Mouse (Mus musculus): Measurements from ENCODE around the gene Scyl1.
A peak's percentile ranks its signal among the peaks of the same experiment; 100 is the strongest.

The Scyl1 gene

DNA sequence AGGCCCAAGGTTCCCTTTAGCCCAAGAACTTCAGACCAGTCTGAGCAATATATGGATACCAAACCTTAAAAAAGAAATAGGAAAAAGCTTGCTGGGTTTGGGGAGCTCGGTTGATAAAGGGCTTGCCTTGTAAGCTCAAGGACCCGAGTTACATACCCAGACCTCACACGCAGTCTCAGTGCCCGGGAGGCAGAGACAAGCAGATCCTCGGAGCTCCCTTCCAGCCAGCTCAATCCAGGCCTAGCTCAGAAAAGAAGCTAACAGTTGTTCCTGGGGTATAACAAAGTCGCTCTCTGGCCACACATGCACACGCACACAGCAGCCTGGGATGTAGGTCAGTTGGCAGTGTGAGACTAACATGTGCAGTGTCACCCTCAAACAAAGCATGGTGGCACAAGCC lies 16.7 kb upstream of the Scyl1 start:
- ATAC-seq (ENCODE audit: low TSS enrichment), result no peak

- ATAC-seq (ENCODE audit: low TSS enrichment), result peak; percentile 85
Observed at GRCm38 (mm10) chr19:5787128-5787635, 16.0 kb upstream of the Scyl1 start.

DNA sequence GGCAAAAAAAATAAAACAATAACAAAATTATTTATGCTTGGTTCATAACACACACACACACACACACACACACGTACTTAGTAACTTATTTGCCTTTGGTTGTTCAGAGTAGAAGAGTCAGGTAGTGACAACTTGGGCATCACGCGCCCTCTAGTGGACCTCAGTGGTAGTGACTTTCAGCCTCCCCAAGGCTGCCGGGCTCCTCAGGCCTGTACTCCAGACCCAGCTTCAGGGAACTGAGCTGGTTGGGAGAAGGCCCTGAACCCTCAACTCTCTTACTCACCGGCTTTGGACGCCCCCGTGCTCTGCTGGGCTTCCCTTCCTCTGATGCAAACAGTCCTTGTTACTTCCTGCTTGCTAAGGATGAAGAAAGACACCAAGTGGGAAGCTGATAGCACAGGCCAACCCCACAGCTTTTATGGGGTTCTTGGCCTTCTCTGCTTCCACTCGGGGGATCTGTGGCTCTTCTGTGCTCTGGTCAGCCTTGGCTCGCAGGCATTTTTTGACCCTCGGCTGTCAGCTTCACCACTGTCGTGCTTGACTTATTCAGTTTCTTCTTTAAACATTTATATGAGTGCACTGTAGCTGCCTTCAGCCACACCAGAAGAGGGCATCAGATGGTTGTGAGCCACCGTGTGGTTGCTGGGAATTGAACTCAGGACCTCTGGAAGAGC lies 15.4 kb upstream of the Scyl1 start:
- ATAC-seq (ENCODE audit: low TSS enrichment), result peak; percentile 88

DNA sequence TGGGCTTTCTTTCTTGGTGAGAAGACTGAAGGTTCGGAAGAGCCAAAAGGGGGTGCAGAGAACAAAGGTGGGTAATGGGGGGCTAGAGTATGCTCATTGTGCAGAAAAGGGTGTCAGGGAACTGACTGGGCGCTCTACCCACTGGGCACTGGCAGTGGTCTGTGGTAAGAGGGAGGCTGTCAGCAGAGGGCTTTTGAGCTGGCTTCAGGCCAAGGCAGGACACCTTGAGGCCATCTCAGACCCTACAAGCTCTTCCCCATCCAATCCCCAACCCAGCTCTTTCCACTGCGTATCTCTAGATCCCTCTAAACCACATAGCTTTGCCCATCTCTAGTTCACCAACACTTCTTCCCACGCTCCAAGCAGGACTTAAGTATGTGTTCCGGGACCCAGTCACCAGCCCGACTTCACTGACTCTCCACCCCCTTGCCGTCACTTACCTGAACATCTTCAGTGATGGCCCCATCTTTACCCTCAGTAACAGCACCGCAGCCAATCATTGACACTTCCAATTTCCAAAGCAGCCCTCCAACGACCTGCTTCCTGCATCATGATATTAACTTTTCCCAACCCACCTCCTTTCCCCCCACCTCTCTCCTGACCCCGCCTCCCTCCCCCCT lies 13.8 kb upstream of the Scyl1 start:
- no peak for ATAC-seq (ENCODE audit: low TSS enrichment)

GRCm38 (mm10) chr19:5782121-5782520 lies 10.9 kb upstream of the Scyl1 start:
- ATAC-seq (ENCODE audit: low TSS enrichment), result no peak

DNA sequence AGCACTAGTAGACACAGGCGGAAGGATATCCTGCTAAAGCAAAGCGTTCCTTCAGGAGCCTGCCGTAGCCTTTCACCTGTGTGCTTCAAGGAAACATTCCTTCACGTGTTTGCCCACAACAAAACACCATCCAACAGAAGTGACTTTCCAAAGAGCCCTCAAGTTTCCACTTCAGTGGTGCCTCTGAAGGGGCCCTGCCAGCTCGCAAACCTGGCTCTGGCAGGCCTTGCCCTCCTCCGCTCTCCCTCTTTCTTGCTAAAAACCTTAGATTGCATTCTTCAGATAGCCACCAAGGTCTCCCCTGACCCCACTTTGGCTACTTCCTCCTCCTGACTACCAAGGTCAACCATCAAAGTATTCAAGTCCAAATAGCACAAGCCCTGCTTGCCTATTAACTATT lies 10.3 kb upstream of the Scyl1 start:
- ATAC-seq (ENCODE audit: low TSS enrichment), result no peak

DNA sequence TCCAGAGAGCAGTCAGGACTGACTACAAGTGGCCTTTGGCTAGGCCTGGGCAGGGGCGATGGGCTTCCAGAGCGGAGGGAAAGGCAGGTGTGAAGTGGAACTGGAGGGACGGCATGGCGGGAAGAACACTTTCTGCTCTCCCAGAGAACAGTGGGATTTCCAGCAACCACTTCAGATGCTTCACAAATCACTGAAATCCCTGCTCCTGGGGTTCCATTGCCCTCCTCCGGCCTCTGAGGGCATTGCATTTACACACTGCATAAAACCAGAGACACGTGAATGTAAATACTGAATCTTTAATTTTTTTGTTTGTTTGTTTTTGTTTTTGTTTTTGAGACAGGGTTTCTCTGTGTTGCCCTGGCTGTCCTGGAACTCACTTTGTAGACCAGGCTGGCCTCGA lies 9.0 kb upstream of the Scyl1 start:
- no peak for ATAC-seq (ENCODE audit: low TSS enrichment)

- no peak for ATAC-seq (ENCODE audit: low TSS enrichment)
Observed at GRCm38 (mm10) chr19:5778312-5778711, 7.1 kb upstream of the Scyl1 start.

- no peak for ATAC-seq (ENCODE audit: low TSS enrichment)
Observed at GRCm38 (mm10) chr19:5777387-5778032, 6.3 kb upstream of the Scyl1 start.

DNA sequence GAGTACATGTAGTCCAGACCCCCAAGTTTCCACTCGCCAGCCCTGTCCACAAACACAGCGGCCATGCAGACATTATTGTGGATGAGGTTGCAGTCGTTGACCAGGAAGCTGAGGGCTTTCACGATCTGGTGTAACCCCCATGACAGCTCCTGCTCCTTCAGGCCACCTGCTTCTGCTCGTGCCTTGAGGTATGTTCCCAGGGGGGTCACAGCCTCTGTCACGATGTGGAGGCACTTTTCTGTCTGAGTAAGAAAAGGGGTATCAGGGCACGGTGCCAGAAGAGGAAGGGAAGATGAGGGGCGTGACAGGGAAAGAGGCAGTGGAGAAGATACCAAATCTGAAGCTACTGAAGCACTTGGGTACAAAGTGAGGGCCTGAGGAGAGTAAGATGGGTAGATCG lies 908 bp downstream of the Scyl1 start:
- ATAC-seq (ENCODE audit: low TSS enrichment), result peak; percentile 2; the same call in 1 of the 2 replicates

- no peak for ATAC-seq (ENCODE audit: low TSS enrichment)
Observed at GRCm38 (mm10) chr19:5767271-5767670, 3.9 kb downstream of the Scyl1 start.

DNA sequence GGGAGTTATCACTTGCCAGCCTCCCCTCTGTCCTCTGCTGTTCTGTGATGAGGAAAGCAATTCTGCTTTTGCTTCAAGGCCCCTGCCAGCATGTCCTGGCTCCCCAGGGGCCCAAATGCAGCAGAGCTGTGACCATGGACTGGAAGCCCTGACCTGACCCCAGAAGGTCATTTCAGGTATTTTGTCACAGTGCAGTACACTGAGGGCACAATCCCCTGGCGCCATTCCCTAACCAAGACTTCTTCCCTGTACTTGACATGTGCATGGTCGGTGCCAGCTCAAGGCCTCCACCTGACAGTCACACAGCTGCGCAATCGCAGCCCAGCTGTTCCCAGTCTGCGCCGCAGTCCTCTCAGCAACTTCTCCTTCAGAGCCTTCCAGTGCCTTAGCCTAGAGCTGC lies 8.1 kb downstream of the Scyl1 start:
- ATAC-seq (ENCODE audit: low TSS enrichment), result no peak

DNA sequence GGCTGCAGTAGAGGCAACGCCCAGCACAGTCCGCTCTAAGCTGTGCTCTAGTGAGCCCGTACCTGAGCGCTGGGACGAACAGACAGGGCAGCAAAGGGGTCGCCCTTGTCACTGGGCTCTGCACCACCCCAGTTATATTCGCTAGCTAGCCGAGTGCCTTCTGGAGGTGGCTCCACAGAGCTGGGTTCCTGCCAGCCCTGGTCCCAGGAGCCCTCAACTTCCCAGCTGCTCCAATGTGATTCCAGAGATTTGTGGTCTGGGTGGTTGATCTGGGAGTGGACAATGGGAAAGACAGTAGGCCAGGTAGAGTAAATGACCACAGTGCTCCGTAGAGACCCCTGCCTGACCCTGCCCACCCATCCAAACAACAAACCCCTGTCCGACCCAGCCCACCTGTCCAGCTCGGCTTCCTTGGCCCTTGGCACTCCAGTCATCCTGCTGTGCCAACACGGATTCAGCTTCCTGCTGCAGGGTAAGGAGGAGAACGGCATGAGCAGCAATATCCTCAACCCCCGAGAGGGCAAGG lies 12.3 kb downstream of the Scyl1 start:
- no peak for ATAC-seq (ENCODE audit: low TSS enrichment)

- ATAC-seq (ENCODE audit: low TSS enrichment), result no peak
Observed at GRCm38 (mm10) chr19:5756991-5757636, 14.1 kb downstream of the Scyl1 start.

DNA sequence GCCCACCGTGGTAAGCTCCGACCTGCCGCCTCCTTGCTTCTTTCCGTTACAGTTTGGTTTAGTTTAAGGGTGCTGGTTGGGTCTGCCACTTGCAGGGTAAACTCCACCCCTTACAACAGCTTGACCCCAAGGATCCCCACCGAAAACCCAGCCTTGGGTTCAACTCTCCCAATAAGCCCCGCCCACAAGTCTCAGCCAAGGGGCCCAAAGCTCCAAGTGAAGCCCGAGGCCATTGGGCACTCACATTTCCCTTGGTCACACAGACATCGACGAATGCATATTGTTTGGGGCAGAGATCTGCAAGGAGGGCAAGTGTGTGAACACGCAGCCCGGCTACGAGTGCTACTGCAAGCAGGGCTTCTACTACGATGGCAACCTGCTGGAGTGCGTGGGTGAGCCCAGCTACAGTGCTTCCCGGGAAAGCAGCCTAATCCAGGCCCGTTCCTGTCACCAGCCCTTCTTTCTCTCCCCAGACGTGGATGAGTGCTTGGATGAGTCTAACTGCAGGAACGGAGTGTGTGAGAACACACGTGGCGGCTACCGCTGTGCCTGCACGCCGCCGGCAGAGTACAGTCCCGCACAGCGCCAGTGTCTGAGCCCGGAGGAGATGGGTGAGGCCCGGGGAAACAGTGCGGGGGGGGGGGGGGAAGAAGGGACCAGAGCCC lies 14.8 kb downstream of the Scyl1 start:
- ATAC-seq (ENCODE audit: low TSS enrichment), result peak; percentile 98

DNA sequence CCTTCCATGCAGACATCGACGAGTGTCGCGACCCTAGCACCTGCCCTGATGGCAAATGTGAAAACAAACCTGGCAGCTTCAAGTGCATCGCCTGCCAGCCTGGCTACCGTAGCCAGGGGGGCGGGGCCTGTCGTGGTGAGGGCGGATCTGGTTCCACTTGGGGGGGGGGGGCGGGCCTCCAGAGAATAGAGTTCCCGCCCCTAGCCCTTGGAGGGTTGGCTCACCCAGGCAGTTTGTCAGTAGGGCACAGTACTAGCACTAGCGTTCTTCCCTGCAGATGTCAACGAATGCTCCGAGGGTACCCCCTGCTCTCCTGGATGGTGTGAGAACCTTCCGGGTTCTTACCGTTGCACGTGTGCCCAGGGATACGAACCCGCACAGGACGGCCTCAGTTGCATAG lies 19.5 kb downstream of the Scyl1 start:
- no peak for ATAC-seq (ENCODE audit: low TSS enrichment)

DNA sequence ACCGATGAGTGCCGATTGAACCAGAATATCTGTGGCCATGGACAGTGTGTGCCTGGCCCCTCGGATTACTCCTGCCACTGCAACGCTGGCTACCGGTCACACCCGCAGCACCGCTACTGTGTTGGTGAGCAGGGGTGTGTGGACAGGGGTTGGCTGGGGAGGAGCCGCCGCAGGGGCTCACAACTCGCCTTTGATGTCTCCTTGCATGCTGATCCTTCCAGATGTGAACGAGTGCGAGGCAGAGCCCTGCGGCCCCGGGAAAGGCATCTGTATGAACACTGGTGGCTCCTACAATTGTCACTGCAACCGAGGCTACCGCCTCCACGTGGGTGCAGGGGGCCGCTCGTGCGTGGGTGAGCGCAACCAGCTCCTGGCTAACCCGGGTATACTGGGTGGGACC lies 20.3 kb downstream of the Scyl1 start:
- no peak for ATAC-seq (ENCODE audit: low TSS enrichment)

GRCm38 (mm10) chr19:5749476-5749875 lies 21.7 kb downstream of the Scyl1 start:
- ATAC-seq (ENCODE audit: low TSS enrichment), result 0 out of 2 replicates have a peak, but pooled peaks have one; percentile 50

DNA sequence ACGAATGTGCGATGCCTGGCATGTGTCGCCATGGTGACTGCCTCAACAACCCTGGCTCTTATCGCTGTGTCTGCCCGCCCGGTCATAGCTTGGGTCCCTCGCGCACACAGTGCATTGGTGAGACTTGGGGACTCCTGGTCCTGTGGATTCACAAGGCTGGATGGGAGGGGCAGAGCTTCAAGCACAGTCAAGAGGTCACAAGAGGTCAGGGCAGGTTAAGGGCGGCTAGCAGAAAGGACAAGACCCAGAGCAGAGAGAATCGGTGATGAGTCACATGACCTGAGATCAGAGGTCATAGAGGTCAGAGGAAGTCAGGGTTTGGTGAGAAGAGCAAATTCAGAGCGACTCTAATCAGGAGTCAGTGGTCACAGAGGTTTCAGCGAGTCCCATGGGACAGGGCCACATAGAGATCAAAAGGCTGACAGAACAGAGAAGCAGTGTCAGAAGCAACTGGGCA lies 24.3 kb downstream of the Scyl1 start:
- no peak for ATAC-seq (ENCODE audit: low TSS enrichment)

GRCm38 (mm10) chr19:5745756-5746710 lies 25.2 kb downstream of the Scyl1 start:
- ATAC-seq (ENCODE audit: low TSS enrichment), result no peak

Measured in frontal cortex, adult (tissue).